Mouse (Mus musculus) forebrain, embryonic 12.5 days (tissue): ENCODE data around the gene Ebf1. TPM values are rescaled to one million over a fixed set of nuclear protein-coding genes. Genes with fewer than 3 reads are reported as not detected.

Experiments
- ATAC-seq: fragments of 200-750 bp; cut with Nextera tagmentation; 2 replicates; pipeline ENCODE4 v1.8.0; 2017; ENCODE audit warnings: moderate TSS enrichment; ENCODE audit not compliant: low FRiP score
- H3K27ac ChIP-seq: fragments of 300-500 bp; sonication (generic); 2 replicates; pipeline ENCODE4 v1.5.1; 2016; ENCODE audit warnings: mild to moderate bottlenecking
- H3K27me3 ChIP-seq: fragments of 300-500 bp; sonication (generic); 2 replicates; pipeline ENCODE4 v1.6.1; 2016; ENCODE audit warnings: mild to moderate bottlenecking
- H3K36me3 ChIP-seq: fragments of 300-500 bp; sonication (generic); replicated peaks from 2 replicates; pipeline ENCODE4 v1.6.1; 2016; ENCODE audit warnings: mild to moderate bottlenecking
- H3K4me1 ChIP-seq: fragments of 300-500 bp; sonication (generic); 2 replicates; pipeline ENCODE4 v1.6.1; 2016
- H3K4me2 ChIP-seq: fragments of 300-500 bp; sonication (generic); 2 replicates; pipeline ENCODE4 v1.6.1; 2016; ENCODE audit warnings: mild to moderate bottlenecking, moderate library complexity
- H3K4me3 ChIP-seq: fragments of 300-500 bp; sonication (generic); replicated peaks from 2 replicates; pipeline ENCODE4 v1.5.1; 2016; ENCODE audit warnings: mild to moderate bottlenecking
- H3K9ac ChIP-seq: fragments of 300-500 bp; sonication (generic); 2 replicates; pipeline ENCODE4 v1.6.1; 2016; ENCODE audit warnings: mild to moderate bottlenecking
- H3K9me3 ChIP-seq: fragments of 300-500 bp; sonication (generic); 2 replicates; pipeline ENCODE4 v1.6.1; 2016
- WGBS: fragments of 180-500 bp; shearing (Covaris S2); methylation state at CpG from one replicate; pipeline ENCODE4 v1.1.7; 2016; 5-methylcytosine and 5-hydroxymethylcytosine counted together
- polyA plus RNA-seq: library from polyadenylated mRNA; unstranded; fragments of >200 nt; fragmentation: Nextera tagmentation; extraction: Ambion mirVana; gene quantifications from 2 replicates; pipeline ENCODE4 v1.2.1, GENCODE M21; 2016

The Ebf1 gene
- polyA plus RNA-seq, 1 experiment from 2014 or later, result 26.8 TPM

- Histone ChIP-seq H3K27me3 (peaks cover 22% of the 10 kb centered on the region), H3K4me2 (no peak overlapping the region), H3K4me3 (no peak overlapping the region), H3K4me1 (no peaks in the 10 kb centered on the region), H3K27ac (no peak overlapping the region), H3K9ac (no peak overlapping the region), H3K9me3 (no peaks in the 10 kb centered on the region), H3K36me3 (no peaks in the 10 kb centered on the region)
- WGBS, result 87% methylated on average over 5 of the region's 5 CpGs
- no peak for ATAC-seq
Observed at GRCm38 (mm10) chr11:44812193-44812746, 195.2 kb downstream of the Ebf1 start.

GRCm38 (mm10) chr11:44813534-44813933 lies 196.4 kb downstream of the Ebf1 start:
- ATAC-seq, result no peak
- H3K36me3 ChIP-seq, result no peaks in the 10 kb centered on the region

GRCm38 (mm10) chr11:44814847-44815246 lies 197.7 kb downstream of the Ebf1 start:
- Histone ChIP-seq H3K9ac (no peak overlapping the region), H3K27ac (no peak overlapping the region), H3K4me2 (no peak overlapping the region), H3K4me1 (no peaks in the 10 kb centered on the region), H3K36me3 (no peaks in the 10 kb centered on the region), H3K4me3 (no peak overlapping the region), H3K27me3 (peaks cover 11% of the 10 kb centered on the region; the same call in 1 of the 2 replicates), H3K9me3 (no peaks in the 10 kb centered on the region)
- WGBS, result 82% methylated on average over 5 of the region's 5 CpGs
- no peak for ATAC-seq

More at GRCm38 (mm10) chr11:44813534-44813933, 196.4 kb downstream of the Ebf1 start:
- H3K27me3 ChIP-seq, result peaks cover 18% of the 10 kb centered on the region
- H3K9me3 ChIP-seq, result no peaks in the 10 kb centered on the region
- H3K4me2 ChIP-seq, result no peak overlapping the region
- H3K27ac ChIP-seq, result no peak overlapping the region
- H3K4me3 ChIP-seq, result no peak overlapping the region
- H3K9ac ChIP-seq, result no peak overlapping the region
- H3K4me1 ChIP-seq, result no peaks in the 10 kb centered on the region
- WGBS, result 84% methylated on average over 7 of the region's 7 CpGs

GRCm38 (mm10) chr11:44815991-44816390 lies 198.9 kb downstream of the Ebf1 start:
- Histone ChIP-seq H3K27ac (no peak overlapping the region), H3K4me3 (no peak overlapping the region), H3K4me2 (no peak overlapping the region), H3K9ac (no peak overlapping the region), H3K4me1 (no peaks in the 10 kb centered on the region), H3K27me3 (peaks cover 11% of the 10 kb centered on the region; the same call in 1 of the 2 replicates), H3K36me3 (no peaks in the 10 kb centered on the region), H3K9me3 (no peaks in the 10 kb centered on the region)
- WGBS, result 55% methylated on average over 4 of the region's 4 CpGs
- no peak for ATAC-seq

GRCm38 (mm10) chr11:44822312-44822711 lies 205.2 kb downstream of the Ebf1 start:
- Histone ChIP-seq H3K9ac (no peak overlapping the region), H3K27me3 (peaks cover 12% of the 10 kb centered on the region; the same call in 1 of the 2 replicates), H3K4me2 (no peak overlapping the region), H3K27ac (no peak overlapping the region), H3K4me1 (no peaks in the 10 kb centered on the region; the same call in 1 of the 2 replicates), H3K9me3 (no peaks in the 10 kb centered on the region), H3K4me3 (no peak overlapping the region), H3K36me3 (no peaks in the 10 kb centered on the region)
- no peak for ATAC-seq

- peak overlapping the region; percentile 6; the same call in 1 of the 2 replicates for H3K4me3 ChIP-seq
Observed at GRCm38 (mm10) chr11:44832227-44832939, 215.3 kb downstream of the Ebf1 start.

GRCm38 (mm10) chr11:44832940-44833254 lies 215.8 kb downstream of the Ebf1 start:
- Histone ChIP-seq H3K27me3 (peaks cover 62% of the 10 kb centered on the region), H3K4me3 (peak overlapping the region; percentile 6; the same call in 1 of the 2 replicates), H3K4me1 (peaks cover 33% of the 10 kb centered on the region)

More at GRCm38 (mm10) chr11:44832227-44832939, 215.3 kb downstream of the Ebf1 start:
- Histone ChIP-seq H3K36me3 (no peaks in the 10 kb centered on the region), H3K4me2 (peak overlapping the region; percentile 47), H3K4me1 (peaks cover 31% of the 10 kb centered on the region), H3K27me3 (peaks cover 67% of the 10 kb centered on the region), H3K9ac (peak overlapping the region; percentile 27; the same call in 1 of the 2 replicates), H3K9me3 (no peaks in the 10 kb centered on the region), H3K27ac (peak overlapping the region; percentile 59)
- peak; percentile 28; the same call in 1 of the 2 replicates for ATAC-seq
- WGBS, result 4% methylated on average over 14 of the region's 14 CpGs

GRCm38 (mm10) chr11:44833351-44833996 lies 216.4 kb downstream of the Ebf1 start:
- peaks cover 38% of the 10 kb centered on the region for H3K4me1 ChIP-seq
- peak overlapping the region; percentile 47 for H3K4me2 ChIP-seq
- ATAC-seq, result peak; percentile 59
- peaks cover 56% of the 10 kb centered on the region for H3K27me3 ChIP-seq
- H3K9me3 ChIP-seq, result no peaks in the 10 kb centered on the region
- WGBS, result 17% methylated on average over 18 of the region's 18 CpGs
- no peaks in the 10 kb centered on the region for H3K36me3 ChIP-seq
- H3K9ac ChIP-seq, result no peak overlapping the region
- H3K4me3 ChIP-seq, result peak overlapping the region; percentile 6; the same call in 1 of the 2 replicates
- peak overlapping the region; percentile 57 for H3K27ac ChIP-seq

More at GRCm38 (mm10) chr11:44832940-44833254, 215.8 kb downstream of the Ebf1 start:
- Histone ChIP-seq H3K36me3 (no peaks in the 10 kb centered on the region), H3K4me2 (peak overlapping the region; percentile 47), H3K9ac (peak overlapping the region; percentile 27; the same call in 1 of the 2 replicates), H3K9me3 (no peaks in the 10 kb centered on the region), H3K27ac (peak overlapping the region; percentile 59)
- WGBS, result 3% methylated on average over 4 of the region's 4 CpGs
- peak; percentile 75 for ATAC-seq

- Histone ChIP-seq H3K4me2 (no peak overlapping the region), H3K9ac (no peak overlapping the region), H3K4me1 (peaks cover 38% of the 10 kb centered on the region), H3K36me3 (no peaks in the 10 kb centered on the region), H3K27me3 (peaks cover 45% of the 10 kb centered on the region), H3K9me3 (no peaks in the 10 kb centered on the region), H3K27ac (no peak overlapping the region), H3K4me3 (no peak overlapping the region)
- ATAC-seq, result no peak
- 65% methylated on average over 5 of the region's 5 CpGs for WGBS
Observed at GRCm38 (mm10) chr11:44835166-44835565, 218.0 kb downstream of the Ebf1 start.

GRCm38 (mm10) chr11:44837592-44837991 lies 220.5 kb downstream of the Ebf1 start:
- 70% methylated on average over 2 of the region's 2 CpGs for WGBS
- H3K27ac ChIP-seq, result no peak overlapping the region
- no peak for ATAC-seq
- no peaks in the 10 kb centered on the region for H3K9me3 ChIP-seq
- H3K36me3 ChIP-seq, result no peaks in the 10 kb centered on the region
- H3K4me1 ChIP-seq, result peaks cover 44% of the 10 kb centered on the region
- no peak overlapping the region for H3K9ac ChIP-seq
- H3K4me3 ChIP-seq, result no peak overlapping the region
- H3K4me2 ChIP-seq, result no peak overlapping the region
- H3K27me3 ChIP-seq, result peaks cover 34% of the 10 kb centered on the region

- 44% methylated on average over 14 of the region's 14 CpGs for WGBS
- H3K9me3 ChIP-seq, result no peaks in the 10 kb centered on the region
- peaks cover 34% of the 10 kb centered on the region for H3K4me1 ChIP-seq
- H3K36me3 ChIP-seq, result no peaks in the 10 kb centered on the region
- peaks cover 20% of the 10 kb centered on the region; the same call in 1 of the 2 replicates for H3K27me3 ChIP-seq
- peak overlapping the region; percentile 25; the same call in 1 of the 2 replicates for H3K9ac ChIP-seq
- H3K27ac ChIP-seq, result no peak overlapping the region
- ATAC-seq, result 0 out of 2 replicates have a peak, but pooled peaks have one; percentile 30
- no peak overlapping the region for H3K4me3 ChIP-seq
- peak overlapping the region; percentile 21; the same call in 1 of the 2 replicates for H3K4me2 ChIP-seq
Observed at GRCm38 (mm10) chr11:44841127-44842056, 224.3 kb downstream of the Ebf1 start.
